Mouse (Mus musculus) layer of hippocampus, adult 9-10 months (tissue): ENCODE results near the gene Vmn2r16.

Source experiments
- DNase-seq: peaks from one replicate; pipeline ENCODE4 v3.0.0; 2022; ENCODE audit warnings: low spot score

Gene Vmn2r16

DNA sequence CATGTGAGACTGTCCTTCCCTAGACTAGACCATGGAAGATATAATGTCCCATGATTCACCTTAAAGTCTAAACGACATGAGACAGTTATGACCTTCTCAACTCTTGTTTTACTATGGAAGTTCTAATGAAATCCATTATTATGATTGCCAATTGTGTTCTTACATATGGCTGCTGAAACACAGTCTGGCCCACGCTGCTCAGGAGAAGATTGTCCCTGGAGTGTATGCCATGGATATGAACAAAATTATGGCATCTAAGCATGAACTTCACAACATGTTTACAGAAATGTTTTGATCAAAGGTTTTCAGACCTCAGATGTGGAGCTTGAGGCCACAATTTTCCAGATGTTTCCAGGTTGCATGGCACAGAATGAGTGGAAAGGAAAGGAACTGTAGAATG, at the start of gene Vmn2r16:
Gene Vmn2r16, plus strand, starts transcription at position 301 of the 400 bp plus-strand sequence.
- DNase-seq = no peak

GRCm38 (mm10) chr5:109294655-109295054, 35.3 kb upstream of the Vmn2r16 start:
- DNase-seq = no peak

GRCm38 (mm10) chr5:109297544-109297943, 32.4 kb upstream of the Vmn2r16 start, which contains the start of gene Vmn2r15:
TSS of gene Vmn2r15 (minus strand) at chr5:109297644.
- no peak for DNase-seq

DNA sequence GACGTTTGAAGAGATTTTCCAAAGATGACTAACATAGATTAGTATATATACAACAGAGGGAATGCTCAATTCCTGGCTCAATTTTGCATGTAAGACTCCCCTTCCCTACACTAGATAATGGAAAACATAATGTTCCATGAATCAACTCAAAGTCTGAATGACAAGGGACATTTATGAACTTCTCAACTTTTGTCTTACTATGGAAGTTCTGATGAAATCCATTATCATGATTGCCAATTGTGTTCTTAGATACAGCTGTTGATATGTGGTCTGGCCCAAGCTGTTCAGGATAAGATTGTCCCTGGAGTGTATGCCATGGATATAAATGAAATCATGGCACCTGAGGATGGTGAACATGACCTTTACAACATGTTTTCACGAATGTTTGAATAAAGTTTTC, 89.4 kb downstream of the Vmn2r16 start, which contains the start of gene Vmn2r17:
Gene Vmn2r17, plus strand, starts transcription at position 301 of the 400 bp plus-strand sequence.
- DNase-seq = no peak
